Mouse (Mus musculus) T-helper 17 cell (primary cell): ENCODE measurements around the gene Smarca4.
"Not testable (repeated sequence)": the region's sequence is repeated elsewhere in the genome, so short reads cannot be mapped to it uniquely, and the experiment has no call there.

Experiments
- in situ Hi-C, 2 experiments: fragments of 300-600 bp; cut with MboI, MseI; formaldehyde crosslinking; loops; 1 replicate in 1 of 2; 2 replicates in 1 of 2; pipeline ENCODE4 v1.15.1; 2025; ENCODE audit warnings: high pct_unique_total_duplicates in 2 of 2

Smarca4 gene

GRCm38 (mm10) chr9:21652263-21652662, 36.3 kb downstream of the Smarca4 start:
- in situ Hi-C loops: no loop called here

- in situ Hi-C loops: no loop called here
Measured at GRCm38 (mm10) chr9:21653253-21653652, 37.3 kb downstream of the Smarca4 start.

- in situ Hi-C loops: no loop called here
Measured at GRCm38 (mm10) chr9:21662034-21662433, 46.1 kb downstream of the Smarca4 start.

GRCm38 (mm10) chr9:21668946-21669345, 53.0 kb downstream of the Smarca4 start:
- in situ Hi-C loops: loop anchor here in 1 of 2 experiments (5.0 kb wide), 1 partner anchor 688 kb away; no protein-coding TSS in a partner anchor

- in situ Hi-C loops: no loop called here
Measured at GRCm38 (mm10) chr9:21670354-21670753, 54.4 kb downstream of the Smarca4 start.

GRCm38 (mm10) chr9:21671753-21672152, 55.8 kb downstream of the Smarca4 start:
- in situ Hi-C loops: no loop called here

- in situ Hi-C loops: no loop called here
Measured at GRCm38 (mm10) chr9:21677706-21678105, 61.7 kb downstream of the Smarca4 start.

GRCm38 (mm10) chr9:21680448-21680847, 64.5 kb downstream of the Smarca4 start:
- in situ Hi-C loops: no loop called here

GRCm38 (mm10) chr9:21682827-21683226, 66.9 kb downstream of the Smarca4 start:
- in situ Hi-C loops: no loop called here

GRCm38 (mm10) chr9:21683897-21684296, 67.9 kb downstream of the Smarca4 start:
- in situ Hi-C loops: no loop called here

GRCm38 (mm10) chr9:21688554-21688953, 72.6 kb downstream of the Smarca4 start:
- in situ Hi-C loops: no loop called here

GRCm38 (mm10) chr9:21690031-21690430, 74.1 kb downstream of the Smarca4 start:
- in situ Hi-C loops: no loop called here

GRCm38 (mm10) chr9:21691862-21692261, 75.9 kb downstream of the Smarca4 start:
- in situ Hi-C loops: no loop called here

- in situ Hi-C loops: no loop called here
Measured at GRCm38 (mm10) chr9:21692491-21692890, 76.5 kb downstream of the Smarca4 start.

GRCm38 (mm10) chr9:21694071-21694470, 78.1 kb downstream of the Smarca4 start:
- in situ Hi-C loops: no loop called here

- in situ Hi-C loops: no loop called here
Measured at GRCm38 (mm10) chr9:21695229-21695792, 79.3 kb downstream of the Smarca4 start.

GRCm38 (mm10) chr9:21697121-21697520, 81.2 kb downstream of the Smarca4 start:
- in situ Hi-C loops: no loop called here

- in situ Hi-C loops: not testable (repeated sequence)
Measured at GRCm38 (mm10) chr9:21699280-21699679, 83.3 kb downstream of the Smarca4 start.

- in situ Hi-C loops: no loop called here
Measured at GRCm38 (mm10) chr9:21701091-21701490, 85.1 kb downstream of the Smarca4 start.

- in situ Hi-C loops: no loop called here
Measured at GRCm38 (mm10) chr9:21703494-21703893, 87.5 kb downstream of the Smarca4 start.

GRCm38 (mm10) chr9:21706085-21706484, 90.1 kb downstream of the Smarca4 start:
- in situ Hi-C loops: no loop called here

GRCm38 (mm10) chr9:21706586-21707265, 90.8 kb downstream of the Smarca4 start:
- in situ Hi-C loops: no loop called here

- in situ Hi-C loops: no loop called here
Measured at GRCm38 (mm10) chr9:21709340-21709739, 93.4 kb downstream of the Smarca4 start.
